Mouse (Mus musculus): ENCODE measurements around the gene Naip2.

DNA sequence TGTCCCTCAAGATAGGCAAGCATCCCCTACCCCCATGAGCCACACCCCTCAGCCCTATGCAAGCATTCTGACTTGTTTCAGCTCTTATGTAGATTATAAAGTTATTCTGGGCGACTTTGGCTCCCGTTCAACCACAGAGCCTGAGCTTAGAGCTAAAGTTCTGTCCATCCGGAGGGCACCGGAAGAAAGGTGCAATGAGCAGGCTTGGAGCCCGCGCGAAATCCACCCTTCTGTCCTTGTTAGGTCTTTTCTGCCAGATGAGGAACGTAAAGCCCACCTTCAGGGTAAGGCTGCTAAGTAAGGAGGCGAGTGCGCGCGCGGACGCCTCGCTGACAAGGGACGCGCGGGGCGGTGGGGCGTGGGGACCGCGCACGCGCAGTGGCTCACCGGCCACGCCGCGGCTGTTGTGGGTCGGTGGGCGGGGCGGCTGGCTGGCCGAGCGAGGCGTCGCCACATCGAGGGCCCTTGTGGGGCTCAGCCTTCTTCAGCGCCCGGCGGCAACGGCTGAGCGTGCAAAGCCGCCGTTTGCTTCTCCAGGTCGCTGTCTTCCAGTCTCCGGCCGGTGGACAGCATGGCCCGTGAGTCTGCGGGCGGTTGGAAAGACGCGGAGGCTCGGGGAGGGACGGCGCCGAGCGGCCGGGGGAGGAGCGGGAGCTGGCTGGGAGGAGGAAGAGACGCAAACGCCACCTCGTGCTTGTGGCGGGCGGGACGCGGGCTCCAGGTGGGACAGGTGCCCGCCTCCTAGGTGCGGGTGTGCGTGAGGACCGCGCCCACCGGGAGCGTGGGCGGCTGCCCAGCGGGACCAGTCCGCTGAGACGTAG is 94.0 kb downstream of the Naip2 start, which contains the start of gene Serf1:
- TF ChIP-seq CTCF (IDR thresholded peaks at IDR 0.05; ENCODE audit: low read depth) (peak; percentile 14; the same call in 1 of the 2 replicates), EP300 (optimal IDR thresholded peaks at IDR 0.05) (no peak)

All from stomach, postnatal 0 days (tissue).